Mouse (Mus musculus) myocyte (in vitro differentiated cells): Measurements from ENCODE around the gene Glyr1. TPM values are rescaled to one million over a fixed set of nuclear protein-coding genes. Genes with fewer than 3 reads are reported as not detected.

Experiments
- H3K27me3 ChIP-seq: one replicate; pipeline ENCODE4 v1.6.1; 2011; ENCODE audit not compliant: control insufficient read depth, insufficient read depth, insufficient read length
- H3K36me3 ChIP-seq: one replicate; pipeline ENCODE4 v1.6.1; 2011; ENCODE audit not compliant: control insufficient read depth, insufficient read depth
- H3K4me2 ChIP-seq: one replicate; pipeline ENCODE4 v1.6.1; 2011; ENCODE audit warnings: low read depth, control low read depth
- H3K4me3 ChIP-seq: one replicate; pipeline ENCODE4 v1.5.1; 2011; ENCODE audit warnings: mild to moderate bottlenecking, control low read depth, moderate library complexity
- H3K79me2 ChIP-seq: one replicate; pipeline ENCODE4 v1.6.1; 2011; ENCODE audit not compliant: control insufficient read depth, insufficient read depth
- H3ac ChIP-seq: one replicate; pipeline ENCODE4 v1.6.1; 2011; ENCODE audit not compliant: control insufficient read depth, insufficient read length
- CEBPB ChIP-seq: IDR thresholded peaks from 2 replicates; pipeline ENCODE4 v1.6.1; 2011; ENCODE audit warnings: mild to moderate bottlenecking, moderate library complexity; ENCODE audit not compliant: poor library complexity, insufficient read depth, severe bottlenecking
- E2F4 ChIP-seq: IDR thresholded peaks from one replicate; pipeline ENCODE4 v1.6.1; 2011; ENCODE audit warnings: mild to moderate bottlenecking, control low read depth, moderate library complexity; ENCODE audit not compliant: insufficient read depth
- MAX ChIP-seq: IDR thresholded peaks from one replicate; pipeline ENCODE4 v1.6.1; 2011; ENCODE audit warnings: low read depth, mild to moderate bottlenecking, control low read depth
- MYOD1 ChIP-seq, 3 experiments: IDR thresholded peaks; one replicate each; pipeline ENCODE4 v1.6.1; 2011; ENCODE audit warnings: control low read depth in 2 of 3, low read depth in 2 of 3, mild to moderate bottlenecking in 2 of 3, moderate library complexity in 1 of 3; ENCODE audit not compliant: insufficient read length in 2 of 3, control insufficient read depth in 1 of 3
- MYOG ChIP-seq, 3 experiments: IDR thresholded peaks; one replicate each; pipeline ENCODE4 v1.6.1; 2011; ENCODE audit warnings: control low read depth in 2 of 3, low read depth in 2 of 3, mild to moderate bottlenecking in 2 of 3; ENCODE audit not compliant: insufficient read length in 2 of 3, control insufficient read depth in 1 of 3, insufficient read depth in 1 of 3
- POLR2A ChIP-seq: IDR thresholded peaks from one replicate; pipeline ENCODE4 v1.6.1; 2011; ENCODE audit warnings: low read depth, mild to moderate bottlenecking, control low read depth, moderate library complexity; ENCODE audit not compliant: insufficient read length
- POLR2AphosphoS2 ChIP-seq: IDR thresholded peaks from one replicate; pipeline ENCODE4 v1.6.1; 2011; ENCODE audit warnings: low read depth, control low read depth; ENCODE audit not compliant: insufficient read length
- REST ChIP-seq: IDR thresholded peaks from one replicate; pipeline ENCODE4 v1.6.1; 2011; ENCODE audit warnings: mild to moderate bottlenecking, control low read depth, moderate library complexity; ENCODE audit not compliant: insufficient read depth, insufficient read length
- SRF ChIP-seq: IDR thresholded peaks from one replicate; pipeline ENCODE4 v1.6.1; 2011; ENCODE audit warnings: low read depth; ENCODE audit not compliant: control insufficient read depth, insufficient read length
- TCF12 ChIP-seq: IDR thresholded peaks from one replicate; pipeline ENCODE4 v1.6.1; 2011; ENCODE audit warnings: mild to moderate bottlenecking, control low read depth; ENCODE audit not compliant: poor library complexity, insufficient read depth, severe bottlenecking
- TCF3 ChIP-seq: IDR thresholded peaks from one replicate; pipeline ENCODE4 v1.6.1; 2011; ENCODE audit warnings: low read depth, control low read depth; ENCODE audit not compliant: insufficient read length
- USF1 ChIP-seq: IDR thresholded peaks from one replicate; pipeline ENCODE4 v1.6.1; 2011; ENCODE audit warnings: low read depth, mild to moderate bottlenecking, control low read depth, moderate library complexity
- polyA plus RNA-seq: library from polyadenylated mRNA; unstranded; fragments of >200 nt; fragmentation: generic; extraction: Trizol; gene quantifications from one replicate; pipeline ENCODE4 v1.2.1, GENCODE M21; 2012; ENCODE audit warnings: missing spikeins

Gene Glyr1
- polyA plus RNA-seq, result 37.0 TPM

DNA sequence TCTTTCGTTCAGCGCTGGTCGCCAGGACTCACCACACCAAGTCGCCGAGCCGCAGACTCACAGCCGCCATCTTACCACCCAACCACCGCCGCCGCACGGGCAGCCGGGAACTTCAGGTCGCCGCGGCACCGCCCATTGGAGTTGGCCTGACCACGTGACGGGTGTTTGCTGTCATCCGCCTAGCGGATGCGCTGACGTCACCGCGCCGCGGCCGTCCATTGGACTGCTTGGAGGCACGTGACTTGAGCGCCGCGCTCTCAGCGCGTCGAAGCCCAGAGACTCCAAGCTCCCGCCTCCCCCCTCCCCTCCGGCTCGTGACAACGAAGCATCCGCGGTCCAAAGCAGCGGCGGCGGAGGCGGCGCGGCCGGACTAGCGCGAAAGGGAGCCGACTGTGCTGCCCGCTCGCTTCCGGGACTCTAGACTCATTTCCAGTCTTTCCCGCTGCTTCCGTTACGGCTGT is at the start of gene Glyr1, which contains the start of gene Ubn1:
Glyr1 (minus strand) TSS at position 90 of the 461 bp plus-strand sequence.
Ubn1 (plus strand) TSS at position 284 of the 461 bp plus-strand sequence.
- Histone ChIP-seq H3K4me2 (peak within 1 kb of the TSS; percentile 93), H3K4me3 (peak within 1 kb of the TSS; percentile 94), H3ac (peak within 1 kb of the TSS; percentile 47), H3K27me3 (no peaks in the 10 kb centered on the region), H3K79me2 (peaks cover 52% of the 10 kb centered on the region), H3K36me3 (peaks cover 16% of the 10 kb centered on the region)
- TF ChIP-seq MYOD1 (IDR thresholded peaks at IDR 0.05; ENCODE audit: control insufficient read depth in 1 of 3, insufficient read length in 2 of 3, low read depth in 2 of 3) (no peak), USF1 (peak; percentile 98), CEBPB (no peak), POLR2AphosphoS2 (peak; percentile 95), TCF12 (no peak), E2F4 (no peak), MYOG (IDR thresholded peaks at IDR 0.05; ENCODE audit: control insufficient read depth in 1 of 3, insufficient read depth in 1 of 3, insufficient read length in 2 of 3, low read depth in 2 of 3) (no peak), REST (peak; percentile 28), POLR2A (peak; percentile 92), TCF3 (no peak)

DNA sequence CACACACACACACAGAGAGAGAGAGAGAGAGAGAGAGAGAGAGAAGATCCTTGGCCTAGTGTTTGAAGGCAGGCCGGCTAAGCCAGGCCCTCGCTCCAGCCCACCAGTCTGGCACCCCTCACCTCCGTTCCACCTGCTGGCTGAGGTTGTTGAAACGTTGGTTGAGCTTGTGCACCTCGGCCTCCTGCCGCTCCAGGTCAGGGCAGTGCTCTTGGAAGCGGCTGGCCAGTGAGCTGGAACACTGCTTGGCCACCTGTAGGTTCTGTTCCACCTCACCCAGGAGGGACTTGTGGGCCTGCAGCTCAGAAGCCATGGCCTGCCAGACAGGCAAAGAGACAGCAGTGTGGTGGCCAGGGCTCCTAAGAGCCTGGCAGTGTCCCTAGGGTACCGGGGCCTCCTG is 46.8 kb upstream of the Glyr1 start:
- Histone ChIP-seq H3ac (no peak overlapping the region), H3K4me2 (no peak overlapping the region), H3K4me3 (no peak overlapping the region), H3K27me3 (peaks cover 32% of the 10 kb centered on the region), H3K36me3 (no peaks in the 10 kb centered on the region), H3K79me2 (no peaks in the 10 kb centered on the region)
- TF ChIP-seq MAX (no peak), USF1 (no peak), POLR2AphosphoS2 (no peak), TCF3 (no peak), POLR2A (no peak), SRF (no peak), E2F4 (no peak), REST (no peak), MYOG (IDR thresholded peaks at IDR 0.05; ENCODE audit: control insufficient read depth in 1 of 3, insufficient read depth in 1 of 3, insufficient read length in 2 of 3, low read depth in 2 of 3) (no peak), MYOD1 (IDR thresholded peaks at IDR 0.05; ENCODE audit: control insufficient read depth in 1 of 3, insufficient read length in 2 of 3, low read depth in 2 of 3) (no peak), CEBPB (no peak), TCF12 (no peak)

- Histone ChIP-seq H3K4me3 (no peak overlapping the region), H3ac (no peak overlapping the region), H3K79me2 (no peaks in the 10 kb centered on the region), H3K4me2 (no peak overlapping the region), H3K27me3 (peaks cover 5% of the 10 kb centered on the region), H3K36me3 (no peaks in the 10 kb centered on the region)
- no peak for TF ChIP-seq CEBPB
- TF ChIP-seq MAX, result no peak
- no peak for TF ChIP-seq POLR2AphosphoS2
- TF ChIP-seq POLR2A, result no peak
- TF ChIP-seq MYOD1 (IDR thresholded peaks at IDR 0.05; ENCODE audit: control insufficient read depth in 1 of 3, insufficient read length in 2 of 3, low read depth in 2 of 3), result no peak
- TF ChIP-seq TCF3, result no peak
- TF ChIP-seq E2F4, result no peak
- TF ChIP-seq MYOG (IDR thresholded peaks at IDR 0.05; ENCODE audit: control insufficient read depth in 1 of 3, insufficient read depth in 1 of 3, insufficient read length in 2 of 3, low read depth in 2 of 3), result no peak
- no peak for TF ChIP-seq TCF12
- no peak for TF ChIP-seq SRF
- no peak for TF ChIP-seq USF1
Measured at GRCm38 (mm10) chr16:5093285-5093684, 43.6 kb upstream of the Glyr1 start.

DNA sequence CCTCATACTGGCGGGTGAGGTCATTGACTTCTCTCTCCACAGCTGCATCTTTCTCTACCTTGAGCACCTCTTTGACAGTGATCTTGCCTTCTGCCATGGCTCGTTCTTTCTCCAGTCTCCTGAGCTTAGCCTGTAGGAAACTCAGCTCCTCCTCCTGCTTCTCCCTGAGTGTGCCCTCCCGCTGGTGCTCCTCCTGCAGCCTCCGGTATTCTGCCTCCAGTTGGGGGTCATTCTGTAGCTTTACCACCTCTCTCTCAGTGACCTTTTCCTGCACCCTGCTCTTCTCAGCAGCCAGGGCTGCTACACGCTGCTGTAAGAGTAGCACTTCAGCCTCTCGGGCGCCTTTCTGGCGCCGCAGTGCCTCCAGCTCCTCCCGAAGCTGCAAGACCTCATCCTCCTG is 39.4 kb upstream of the Glyr1 start:
- H3K36me3 ChIP-seq, result peaks cover 14% of the 10 kb centered on the region
- no peaks in the 10 kb centered on the region for H3K27me3 ChIP-seq
- TF ChIP-seq REST, result no peak
- TF ChIP-seq MYOD1 (IDR thresholded peaks at IDR 0.05; ENCODE audit: control insufficient read depth in 1 of 3, insufficient read length in 2 of 3, low read depth in 2 of 3), result no peak
- no peak for TF ChIP-seq SRF
- TF ChIP-seq POLR2AphosphoS2, result no peak
- no peak for TF ChIP-seq MYOG (IDR thresholded peaks at IDR 0.05; ENCODE audit: control insufficient read depth in 1 of 3, insufficient read depth in 1 of 3, insufficient read length in 2 of 3, low read depth in 2 of 3)
- no peak overlapping the region for H3K4me2 ChIP-seq
- H3ac ChIP-seq, result no peak overlapping the region
- no peak overlapping the region for H3K4me3 ChIP-seq
- H3K79me2 ChIP-seq, result no peaks in the 10 kb centered on the region
